Mouse (Mus musculus) liver, embryonic 14.5 days (tissue): Measurements from ENCODE around the gene Ero1lb.

ENCODE experiments used
- CTCF ChIP-seq: IDR thresholded peaks from 2 replicates; pipeline ENCODE4 v1.5.1; 2016; ENCODE audit warnings: antibody characterized with exemption, low read depth, control low read depth
- EP300 ChIP-seq: IDR thresholded peaks from 2 replicates; pipeline ENCODE4 v1.6.1; 2016; ENCODE audit warnings: antibody characterized with exemption, low read depth

DNA sequence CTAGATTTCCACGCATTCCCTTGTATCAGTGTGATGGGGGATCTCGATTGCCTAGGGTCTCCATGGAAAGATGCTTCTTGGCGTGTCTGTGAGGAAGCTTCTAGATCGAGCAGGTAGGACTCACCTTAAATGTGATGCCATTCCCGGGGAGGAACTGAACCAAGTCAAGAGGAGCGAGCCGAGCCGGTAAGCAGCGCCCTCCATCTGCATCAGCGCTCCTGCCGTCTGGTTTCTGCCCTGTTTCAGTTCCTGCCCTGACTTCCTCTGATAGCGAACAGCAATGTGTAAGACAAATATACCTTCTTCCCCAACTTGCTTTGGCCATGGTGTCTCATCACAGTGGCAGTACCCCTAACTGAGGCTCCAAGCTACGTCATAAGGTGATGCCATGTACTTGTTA, 25.6 kb upstream of the Ero1lb start:
- TF ChIP-seq CTCF (no peak), EP300 (no peak)
